Mouse (Mus musculus) right cerebral cortex, adult 2 months (tissue): Measurements from ENCODE around the gene Gng8.
A peak's percentile ranks its signal among the peaks of the same experiment; 100 is the strongest.

Experiments used
- DNase-seq, 2 experiments: peaks; one replicate each; pipeline ENCODE4 v3.0.0; 2021 to 2022; ENCODE audit warnings: low spot score in 2 of 2

Gng8 gene

GRCm38 (mm10) chr7:16923283-16924036 is 31.9 kb downstream of the Gng8 start:
- DNase-seq: no peak

GRCm38 (mm10) chr7:16924037-16924834 is 32.6 kb downstream of the Gng8 start, which contains the start of gene Calm3:
Gene Calm3, minus strand, starts transcription at chr7:16924114.
- peak; percentile 99 to 100 for DNase-seq

GRCm38 (mm10) chr7:16928341-16928740 is 36.8 kb downstream of the Gng8 start:
- DNase-seq: no peak

- peak; percentile 83 to 91 for DNase-seq
Measured at GRCm38 (mm10) chr7:16930850-16931249, 39.3 kb downstream of the Gng8 start.

- peak; percentile 94 to 97 for DNase-seq
Measured at GRCm38 (mm10) chr7:16931968-16932627, 40.5 kb downstream of the Gng8 start.

GRCm38 (mm10) chr7:16932704-16933577 is 41.4 kb downstream of the Gng8 start:
- peak in 1 of 2 experiments; percentile 72 for DNase-seq

GRCm38 (mm10) chr7:16937312-16937711 is 45.7 kb downstream of the Gng8 start:
- DNase-seq: no peak

- peak in 1 of 2 experiments; percentile 65 for DNase-seq
Measured at GRCm38 (mm10) chr7:16938117-16938791, 46.7 kb downstream of the Gng8 start.

- peak; percentile 79 to 85 for DNase-seq
Measured at GRCm38 (mm10) chr7:16940292-16940691, 48.7 kb downstream of the Gng8 start.

- no peak for DNase-seq
Measured at GRCm38 (mm10) chr7:16942861-16943260, 51.3 kb downstream of the Gng8 start.

- peak; percentile 84 to 86 for DNase-seq
Measured at GRCm38 (mm10) chr7:16944061-16944807, 52.6 kb downstream of the Gng8 start, which contains the start of gene Pnmal2. Gene Pnmal2, plus strand, starts transcription at chr7:16944682.

GRCm38 (mm10) chr7:16944808-16945315 is 53.3 kb downstream of the Gng8 start:
- peak in 1 of 2 experiments; percentile 33 for DNase-seq
